Mouse (Mus musculus) neural tube, embryonic 12.5 days (tissue): ENCODE measurements around the gene Ceacam19. TPM values are rescaled to one million over a fixed set of nuclear protein-coding genes. Genes with fewer than 3 reads are reported as not detected.
"Not testable (repeated sequence)": the region's sequence is repeated elsewhere in the genome, so short reads cannot be mapped to it uniquely, and the experiment has no call there.

Experiments
- ATAC-seq: fragments of 200-750 bp; cut with Nextera tagmentation; 2 replicates; pipeline ENCODE4 v1.8.0; 2017; ENCODE audit warnings: low read depth, mild to moderate bottlenecking, moderate TSS enrichment, moderate library complexity; ENCODE audit not compliant: low FRiP score
- H3K27ac ChIP-seq: fragments of 300-500 bp; sonication (generic); 2 replicates; pipeline ENCODE4 v1.5.1; 2016
- H3K27me3 ChIP-seq: fragments of 300-500 bp; sonication (generic); replicated peaks from 2 replicates; pipeline ENCODE4 v1.6.1; 2016; ENCODE audit warnings: mild to moderate bottlenecking
- H3K36me3 ChIP-seq: fragments of 300-500 bp; sonication (generic); 2 replicates; pipeline ENCODE4 v1.6.1; 2016; ENCODE audit warnings: mild to moderate bottlenecking
- H3K4me1 ChIP-seq: fragments of 300-500 bp; sonication (generic); 2 replicates; pipeline ENCODE4 v1.6.1; 2016
- H3K4me2 ChIP-seq: fragments of 300-500 bp; sonication (generic); replicated peaks from 2 replicates; pipeline ENCODE4 v1.6.1; 2016; ENCODE audit warnings: mild to moderate bottlenecking
- H3K4me3 ChIP-seq: fragments of 300-500 bp; sonication (generic); 2 replicates; pipeline ENCODE4 v1.5.1; 2016
- H3K9ac ChIP-seq: fragments of 300-500 bp; sonication (generic); 2 replicates; pipeline ENCODE4 v1.6.1; 2016; ENCODE audit warnings: mild to moderate bottlenecking
- H3K9me3 ChIP-seq: fragments of 300-500 bp; sonication (generic); 2 replicates; pipeline ENCODE4 v1.6.1; 2016; ENCODE audit warnings: mild to moderate bottlenecking
- WGBS: fragments of 180-500 bp; shearing (Covaris S2); methylation state at CpG from one replicate; pipeline ENCODE4 v1.1.7; 2016; 5-methylcytosine and 5-hydroxymethylcytosine counted together
- polyA plus RNA-seq: library from polyadenylated mRNA; unstranded; fragments of >200 nt; fragmentation: Nextera tagmentation; extraction: Ambion mirVana; gene quantifications from 2 replicates; pipeline ENCODE4 v1.2.1, GENCODE M21; 2016

The Ceacam19 gene
- polyA plus RNA-seq, result not detected in 2 replicates

GRCm38 (mm10) chr7:19887849-19888248, at the start of gene Ceacam19:
Gene Ceacam19, minus strand, starts transcription at chr7:19887965.
- Histone ChIP-seq H3K4me2 (no peak within 1 kb of the TSS), H3K36me3 (no peaks in the 10 kb centered on the region), H3K4me3 (no peak within 1 kb of the TSS), H3K4me1 (no peaks in the 10 kb centered on the region), H3K9ac (no peak within 1 kb of the TSS), H3K9me3 (no peaks in the 10 kb centered on the region), H3K27me3 (no peaks in the 10 kb centered on the region), H3K27ac (no peak within 1 kb of the TSS)
- no peak for ATAC-seq
- 70% methylated on average over 7 of the region's 7 CpGs for WGBS

GRCm38 (mm10) chr7:19937229-19937821, 49.6 kb upstream of the Ceacam19 start:
- H3K27me3 ChIP-seq, result no peaks in the 10 kb centered on the region
- WGBS, result 86% methylated on average over 11 of the region's 11 CpGs
- H3K36me3 ChIP-seq, result no peaks in the 10 kb centered on the region
- no peak overlapping the region for H3K4me3 ChIP-seq
- no peaks in the 10 kb centered on the region for H3K9me3 ChIP-seq
- no peak for ATAC-seq
- H3K4me1 ChIP-seq, result peaks cover 5% of the 10 kb centered on the region; the same call in 1 of the 2 replicates
- H3K27ac ChIP-seq, result no peak overlapping the region
- no peak overlapping the region for H3K4me2 ChIP-seq
- no peak overlapping the region for H3K9ac ChIP-seq

DNA sequence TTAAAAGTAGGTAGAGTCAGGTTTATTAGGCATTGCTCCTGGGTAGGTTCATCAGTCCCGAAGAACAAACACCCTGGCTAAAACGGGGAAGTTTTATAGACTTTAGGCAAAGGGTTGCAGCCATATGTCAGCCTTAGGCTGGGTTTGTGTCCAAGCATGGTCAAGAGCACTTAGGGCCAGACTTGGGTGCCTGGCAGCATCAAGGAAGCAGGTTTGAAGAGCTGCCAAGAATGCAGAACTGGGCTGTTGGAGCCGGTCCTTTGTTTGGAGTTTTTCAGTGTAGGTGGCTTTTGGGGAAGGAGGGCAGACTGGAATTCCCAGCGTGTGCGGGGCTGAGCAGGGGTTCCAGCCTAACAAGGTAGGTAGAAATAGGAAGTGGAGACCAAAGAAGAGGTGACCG, 48.2 kb upstream of the Ceacam19 start:
- H3K27ac ChIP-seq, result no peak overlapping the region
- H3K4me1 ChIP-seq, result peaks cover 5% of the 10 kb centered on the region; the same call in 1 of the 2 replicates
- 82% methylated on average over 6 of the region's 6 CpGs for WGBS
- H3K9me3 ChIP-seq, result no peaks in the 10 kb centered on the region
- H3K36me3 ChIP-seq, result no peaks in the 10 kb centered on the region
- no peak overlapping the region for H3K4me3 ChIP-seq
- H3K27me3 ChIP-seq, result no peaks in the 10 kb centered on the region
- H3K9ac ChIP-seq, result no peak overlapping the region
- no peak overlapping the region for H3K4me2 ChIP-seq
- ATAC-seq, result no peak

- H3K27me3 ChIP-seq, result no peaks in the 10 kb centered on the region
- no peak overlapping the region for H3K9ac ChIP-seq
- no peak overlapping the region for H3K4me3 ChIP-seq
- no peak for ATAC-seq
- no peak overlapping the region for H3K4me2 ChIP-seq
- no peak overlapping the region for H3K27ac ChIP-seq
- WGBS, result 77% methylated on average over 20 of the region's 20 CpGs
- peaks cover 5% of the 10 kb centered on the region; the same call in 1 of the 2 replicates for H3K4me1 ChIP-seq
- H3K36me3 ChIP-seq, result no peaks in the 10 kb centered on the region
- no peaks in the 10 kb centered on the region for H3K9me3 ChIP-seq
Observed at GRCm38 (mm10) chr7:19935171-19935751, 47.5 kb upstream of the Ceacam19 start.

- peaks cover 5% of the 10 kb centered on the region; the same call in 1 of the 2 replicates for H3K4me1 ChIP-seq
- peak; percentile 67 for ATAC-seq
- H3K36me3 ChIP-seq, result no peaks in the 10 kb centered on the region
- H3K4me2 ChIP-seq, result peak overlapping the region; percentile 48
- H3K9me3 ChIP-seq, result no peaks in the 10 kb centered on the region
- H3K4me3 ChIP-seq, result no peak overlapping the region
- no peak overlapping the region for H3K9ac ChIP-seq
- 25% methylated on average over 20 of the region's 21 CpGs for WGBS
- H3K27ac ChIP-seq, result no peak overlapping the region
- H3K27me3 ChIP-seq, result no peaks in the 10 kb centered on the region
Observed at GRCm38 (mm10) chr7:19932877-19933809, 45.4 kb upstream of the Ceacam19 start.

DNA sequence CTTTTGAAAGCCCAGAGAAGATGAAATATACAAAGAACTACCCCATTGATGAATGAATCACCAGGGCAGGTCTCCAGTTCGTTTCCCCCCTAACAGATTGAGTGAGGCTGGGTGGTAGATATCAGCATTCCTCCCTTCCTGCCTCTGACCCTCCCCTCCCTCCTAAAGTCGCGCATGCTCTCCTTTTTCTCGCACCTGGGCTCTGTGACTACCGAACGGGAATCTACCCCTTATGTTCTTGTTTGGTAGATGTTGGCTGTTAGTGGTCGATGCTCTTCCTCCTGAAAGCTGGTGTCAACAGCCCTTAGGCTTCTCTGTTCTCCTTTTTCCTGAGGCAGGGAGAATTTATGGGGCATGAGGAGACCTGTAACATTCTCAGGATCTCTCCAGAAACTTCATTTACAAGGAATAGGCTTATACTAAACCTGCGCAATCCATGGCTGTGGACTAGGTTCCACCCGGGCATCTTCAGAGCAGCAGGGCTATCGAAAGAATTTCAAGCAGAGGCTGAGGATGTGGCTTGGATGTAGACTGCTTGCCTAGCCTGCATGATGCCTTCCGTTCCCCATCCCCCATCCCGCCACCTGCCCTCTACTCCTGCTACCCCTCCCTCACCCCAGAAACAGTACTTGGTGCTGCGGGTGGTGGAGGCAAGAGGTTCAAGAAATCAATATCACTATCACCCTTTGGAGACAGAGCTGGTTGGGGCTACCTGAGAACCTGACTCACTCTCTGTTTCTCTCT, 44.5 kb upstream of the Ceacam19 start:
- H3K27ac ChIP-seq, result no peak overlapping the region
- H3K9me3 ChIP-seq, result no peaks in the 10 kb centered on the region
- 34% methylated on average over 13 of the region's 13 CpGs for WGBS
- H3K4me3 ChIP-seq, result no peak overlapping the region
- H3K9ac ChIP-seq, result no peak overlapping the region
- peak; percentile 48; the same call in 1 of the 2 replicates for ATAC-seq
- no peaks in the 10 kb centered on the region for H3K36me3 ChIP-seq
- no peaks in the 10 kb centered on the region for H3K27me3 ChIP-seq
- H3K4me1 ChIP-seq, result peaks cover 5% of the 10 kb centered on the region; the same call in 1 of the 2 replicates
- H3K4me2 ChIP-seq, result peak overlapping the region; percentile 48

- H3K27me3 ChIP-seq, ATAC-seq, H3K4me3 ChIP-seq, H3K9me3 ChIP-seq, H3K4me1 ChIP-seq, H3K36me3 ChIP-seq, H3K4me2 ChIP-seq, H3K9ac ChIP-seq, H3K27ac ChIP-seq: not testable (repeated sequence)
- WGBS, result 81% methylated on average over 6 of the region's 6 CpGs
Observed at GRCm38 (mm10) chr7:19930481-19930880, 42.7 kb upstream of the Ceacam19 start.

DNA sequence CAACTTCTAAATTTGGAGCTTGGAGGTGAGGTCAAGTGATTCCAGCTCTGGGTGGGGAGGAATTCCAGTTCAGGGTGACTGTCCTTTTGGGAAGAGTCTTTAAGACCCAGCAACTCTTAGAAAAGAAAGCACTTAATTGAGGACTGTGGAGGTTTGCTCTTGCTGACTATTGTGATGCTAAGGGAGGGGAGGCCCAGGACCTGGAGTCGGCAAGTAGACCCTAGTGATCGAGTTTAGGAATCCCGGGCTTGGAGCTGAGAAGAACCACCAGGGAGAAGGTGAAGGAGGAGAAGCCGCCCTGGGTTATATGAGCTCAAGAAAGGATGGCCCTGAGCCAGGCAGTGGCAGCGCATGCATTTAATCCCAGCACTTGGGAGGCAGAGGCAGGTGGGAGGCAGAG, 40.7 kb upstream of the Ceacam19 start:
- no peak overlapping the region for H3K4me2 ChIP-seq
- H3K4me3 ChIP-seq, result no peak overlapping the region
- H3K36me3 ChIP-seq, result no peaks in the 10 kb centered on the region
- no peak overlapping the region for H3K27ac ChIP-seq
- H3K9ac ChIP-seq, result no peak overlapping the region
- 51% methylated on average over 5 of the region's 5 CpGs for WGBS
- no peaks in the 10 kb centered on the region for H3K9me3 ChIP-seq
- peaks cover 4% of the 10 kb centered on the region; the same call in 1 of the 2 replicates for H3K4me1 ChIP-seq
- ATAC-seq, result no peak
- no peaks in the 10 kb centered on the region for H3K27me3 ChIP-seq

DNA sequence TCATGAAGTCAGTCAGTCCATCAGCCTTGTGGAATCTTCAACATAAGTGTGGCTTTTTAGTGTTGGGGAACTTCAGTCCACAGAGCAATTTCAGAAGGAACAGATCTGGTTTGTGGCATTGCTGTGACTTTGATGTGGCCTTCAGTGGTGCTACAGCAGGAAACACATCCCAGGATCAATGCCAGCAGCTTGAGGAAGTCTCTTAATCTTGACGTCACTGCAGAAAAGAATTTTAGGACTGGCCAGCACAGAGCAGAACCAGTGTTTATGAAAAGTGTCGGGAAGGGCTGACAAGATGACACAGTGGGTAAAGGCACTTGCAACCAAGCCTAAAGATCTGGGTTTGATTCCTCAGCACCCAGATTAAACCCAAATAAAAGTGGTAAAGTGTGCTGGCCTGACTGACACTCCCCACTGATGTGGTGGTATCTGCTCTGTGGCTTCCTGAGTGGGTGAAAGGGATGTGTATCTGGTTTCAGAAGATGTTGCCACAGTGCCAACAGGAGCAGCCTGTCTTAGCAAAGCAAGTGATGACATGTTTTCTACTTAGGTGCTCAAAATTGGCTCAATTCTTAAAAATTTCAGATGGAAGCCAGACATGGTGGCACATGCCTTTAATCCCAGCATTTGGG, 39.2 kb upstream of the Ceacam19 start:
- Histone ChIP-seq H3K27ac (no peak overlapping the region), H3K36me3 (no peaks in the 10 kb centered on the region), H3K4me1 (no peaks in the 10 kb centered on the region), H3K4me2 (no peak overlapping the region), H3K4me3 (no peak overlapping the region), H3K9ac (no peak overlapping the region), H3K9me3 (no peaks in the 10 kb centered on the region), H3K27me3 (no peaks in the 10 kb centered on the region)
- WGBS, result 77% methylated on average over 2 of the region's 2 CpGs
- no peak for ATAC-seq

DNA sequence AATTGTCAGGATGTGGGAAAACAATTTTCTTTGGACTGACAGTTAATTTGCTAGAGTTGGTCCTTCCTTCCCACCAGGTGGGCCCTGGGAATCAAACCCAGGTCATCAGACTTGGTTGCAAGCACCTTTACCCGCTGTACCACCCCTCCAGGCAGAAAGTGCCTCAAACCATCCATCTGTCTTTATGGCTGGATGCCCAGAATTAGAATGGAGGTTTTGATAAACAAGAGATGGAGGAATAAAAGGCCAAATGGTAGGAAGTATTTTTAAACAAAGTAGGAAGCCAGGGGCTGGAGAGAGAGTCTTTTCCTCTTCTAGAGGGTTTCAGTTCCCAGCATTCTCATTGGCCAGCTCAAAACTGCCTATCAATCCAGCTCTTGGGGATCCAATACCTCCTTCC, 37.6 kb upstream of the Ceacam19 start:
- no peak overlapping the region for H3K9ac ChIP-seq
- H3K4me3 ChIP-seq, result no peak overlapping the region
- no peaks in the 10 kb centered on the region for H3K9me3 ChIP-seq
- H3K27ac ChIP-seq, result no peak overlapping the region
- H3K4me2 ChIP-seq, result no peak overlapping the region
- H3K36me3 ChIP-seq, result no peaks in the 10 kb centered on the region
- 79% methylated on average over 1 of the region's 1 CpGs for WGBS
- ATAC-seq, result no peak
- no peaks in the 10 kb centered on the region for H3K27me3 ChIP-seq
- no peaks in the 10 kb centered on the region for H3K4me1 ChIP-seq

DNA sequence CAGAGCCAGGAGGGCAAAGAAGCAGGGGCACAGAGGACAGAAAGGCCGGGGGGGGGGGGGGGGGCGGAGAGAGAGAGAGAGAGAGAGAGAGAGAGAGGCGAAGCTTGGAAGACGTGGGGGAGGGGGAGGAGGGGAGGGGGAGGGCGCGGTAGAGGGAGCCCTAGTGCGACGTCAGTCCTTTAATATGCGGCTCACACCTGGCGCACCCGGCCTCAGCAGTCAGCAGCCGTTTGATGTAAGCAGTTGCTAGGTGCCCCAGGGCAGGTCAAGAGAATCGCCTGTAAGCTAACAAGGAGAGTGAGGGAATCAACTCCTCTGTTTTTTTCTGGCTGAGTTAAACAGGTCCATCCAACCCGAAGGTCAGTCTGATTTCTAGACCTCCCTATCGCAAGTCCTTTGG, 36.0 kb upstream of the Ceacam19 start:
- Histone ChIP-seq H3K9ac (no peak overlapping the region), H3K27ac (no peak overlapping the region), H3K4me2 (no peak overlapping the region; the same call in 1 of the 2 replicates), H3K27me3 (no peaks in the 10 kb centered on the region), H3K4me1 (no peaks in the 10 kb centered on the region; the same call in 1 of the 2 replicates), H3K4me3 (no peak overlapping the region), H3K36me3 (no peaks in the 10 kb centered on the region), H3K9me3 (no peaks in the 10 kb centered on the region)
- ATAC-seq, result no peak
- 10% methylated on average over 12 of the region's 15 CpGs for WGBS
